Mouse (Mus musculus) hindbrain, embryonic 16.5 days (tissue): ENCODE measurements around the gene Adcy4. TPM values are rescaled to one million over a fixed set of nuclear protein-coding genes. Genes with fewer than 3 reads are reported as not detected.
A peak's percentile ranks its signal among the peaks of the same experiment; 100 is the strongest.

Experiments
- ATAC-seq: fragments of 200-750 bp; cut with Nextera tagmentation; 2 replicates; pipeline ENCODE4 v1.8.0; 2017; ENCODE audit warnings: moderate TSS enrichment, moderate library complexity
- H3K27ac ChIP-seq: fragments of 300-500 bp; sonication (generic); 2 replicates; pipeline ENCODE4 v1.5.1; 2014; ENCODE audit warnings: low read depth, mild to moderate bottlenecking, control low read depth, low read length, moderate library complexity
- H3K27me3 ChIP-seq: fragments of 300-500 bp; sonication (generic); replicated peaks from 2 replicates; pipeline ENCODE4 v1.6.1; 2014; ENCODE audit warnings: low read length; ENCODE audit not compliant: control insufficient read depth, insufficient read depth
- H3K36me3 ChIP-seq: fragments of 300-500 bp; sonication (generic); 2 replicates; pipeline ENCODE4 v1.6.1; 2014; ENCODE audit warnings: mild to moderate bottlenecking, low read length, moderate library complexity, mixed read lengths; ENCODE audit not compliant: control insufficient read depth, insufficient read depth
- H3K4me1 ChIP-seq: fragments of 300-500 bp; sonication (generic); 2 replicates; pipeline ENCODE4 v1.6.1; 2014; ENCODE audit warnings: low read depth, low read length; ENCODE audit not compliant: control insufficient read depth, insufficient read depth
- H3K4me2 ChIP-seq: fragments of 300-500 bp; sonication (generic); 2 replicates; pipeline ENCODE4 v1.6.1; 2014; ENCODE audit warnings: mild to moderate bottlenecking, low read length, control low read depth, moderate library complexity
- H3K4me3 ChIP-seq: fragments of 300-500 bp; sonication (generic); 2 replicates; pipeline ENCODE4 v1.5.1; 2014; ENCODE audit warnings: mild to moderate bottlenecking, low read length, control low read depth, moderate library complexity
- H3K9ac ChIP-seq: fragments of 300-500 bp; sonication (generic); 2 replicates; pipeline ENCODE4 v1.6.1; 2014; ENCODE audit warnings: low read depth, mild to moderate bottlenecking, control low read depth, low read length, moderate library complexity
- H3K9me3 ChIP-seq: fragments of 300-500 bp; sonication (generic); 2 replicates; pipeline ENCODE4 v1.6.1; 2014; ENCODE audit warnings: mild to moderate bottlenecking, low read length, moderate library complexity; ENCODE audit not compliant: control insufficient read depth
- WGBS: fragments of 180-500 bp; shearing (Covaris S2); extraction: QIAGEN DNeasy Blood & Tissue Kit; methylation state at CpG from one replicate; pipeline ENCODE4 v1.1.7; 2014; 5-methylcytosine and 5-hydroxymethylcytosine counted together
- polyA plus RNA-seq: library from polyadenylated mRNA; unstranded; fragments of >200 nt; fragmentation: Nextera tagmentation; extraction: Ambion mirVana; gene quantifications from 2 replicates; pipeline ENCODE4 v1.2.1, GENCODE M21; 2015

Adcy4 gene
- polyA plus RNA-seq, 1 experiment from 2014 or later: 3.5 TPM

- H3K27ac ChIP-seq: peak overlapping the region; percentile 71
- H3K4me3 ChIP-seq: no peak overlapping the region
- no peaks in the 10 kb centered on the region for H3K27me3 ChIP-seq
- 65% methylated on average over 7 of the region's 7 CpGs for WGBS
- ATAC-seq: peak; percentile 92
- H3K4me1 ChIP-seq: peaks cover 3% of the 10 kb centered on the region
- H3K9me3 ChIP-seq: no peaks in the 10 kb centered on the region
- no peak overlapping the region for H3K9ac ChIP-seq
- no peak overlapping the region; the same call in 1 of the 2 replicates for H3K4me2 ChIP-seq
- H3K36me3 ChIP-seq: no peaks in the 10 kb centered on the region
These were observed 53.3 kb downstream of the Adcy4 start for GRCm38 (mm10) chr14:55730531-55731032.

DNA sequence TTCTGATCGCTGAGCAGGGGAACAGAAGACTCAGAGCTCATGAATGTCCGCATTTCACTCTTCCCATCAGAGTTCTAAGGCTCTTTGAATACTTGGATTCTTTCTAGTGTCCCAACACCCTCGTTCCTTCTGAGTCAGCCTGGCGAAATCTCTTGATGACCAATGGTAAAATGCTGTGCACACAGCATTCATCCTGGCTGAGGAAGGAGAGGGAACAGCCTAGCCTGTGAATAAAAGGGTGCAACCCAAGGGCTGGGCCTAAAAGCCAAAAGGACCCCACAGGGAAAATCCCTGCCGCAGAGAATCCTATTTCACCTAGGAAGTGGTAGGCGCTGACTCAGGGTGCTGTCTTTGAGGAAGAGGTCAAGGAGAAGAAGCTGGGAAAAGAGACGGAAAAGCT lies 53.8 kb downstream of the Adcy4 start:
- peak; percentile 55; the same call in 1 of the 2 replicates for ATAC-seq
- 59% methylated on average over 7 of the region's 7 CpGs for whole genome bisulfite sequencing
- Histone ChIP-seq H3K27me3 (no peaks in the 10 kb centered on the region), H3K4me3 (no peak overlapping the region), H3K4me2 (no peak overlapping the region), H3K27ac (peak overlapping the region; percentile 71), H3K4me1 (peaks cover 3% of the 10 kb centered on the region), H3K9me3 (no peaks in the 10 kb centered on the region), H3K9ac (no peak overlapping the region), H3K36me3 (no peaks in the 10 kb centered on the region)

DNA sequence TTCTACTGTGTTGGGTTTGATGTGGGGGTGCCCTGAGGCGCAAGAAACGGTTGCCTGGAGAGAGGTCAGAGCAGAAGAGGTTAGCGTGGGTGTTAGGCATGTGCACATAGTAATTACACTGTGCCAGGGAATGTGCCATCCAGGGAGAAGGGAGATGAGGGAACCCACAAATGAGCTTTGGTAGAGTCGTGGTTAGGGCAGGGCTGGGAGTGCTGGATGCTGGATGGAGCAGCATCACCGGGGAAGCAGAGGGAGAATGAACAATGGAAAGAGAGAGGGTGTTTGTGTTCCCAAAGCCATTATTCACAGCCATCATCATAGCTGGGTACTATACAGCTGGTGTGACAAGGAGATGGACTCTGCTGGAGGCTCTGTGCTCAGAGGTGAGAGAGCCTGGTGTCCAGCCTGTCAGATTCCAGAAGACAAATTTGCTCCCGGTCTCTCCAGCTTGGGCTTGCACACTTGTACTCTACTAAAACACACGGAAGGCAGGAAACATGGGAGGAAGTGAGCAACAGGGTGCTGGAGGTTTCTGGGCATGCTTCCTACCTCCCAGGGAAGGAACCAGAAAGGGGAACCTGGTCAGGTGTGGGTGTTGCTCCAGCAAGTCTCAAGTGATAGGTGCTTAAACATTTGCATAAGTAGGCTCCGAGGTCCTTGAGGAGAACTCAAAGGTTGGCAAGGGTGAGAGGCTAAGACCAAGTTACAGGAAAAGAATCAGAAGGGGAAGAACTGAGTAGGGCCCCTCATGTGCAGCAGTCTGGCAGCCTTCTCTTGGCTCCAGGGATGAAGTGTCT lies 55.8 kb downstream of the Adcy4 start:
- ATAC-seq: no peak
- WGBS: 69% methylated on average over 8 of the region's 8 CpGs
- H3K4me2 ChIP-seq: no peak overlapping the region

GRCm38 (mm10) chr14:55726261-55726660 lies 57.6 kb downstream of the Adcy4 start:
- no peak overlapping the region for H3K9ac ChIP-seq
- H3K4me1 ChIP-seq: peaks cover 8% of the 10 kb centered on the region
- H3K27me3 ChIP-seq: no peaks in the 10 kb centered on the region
- no peak overlapping the region for H3K27ac ChIP-seq
- no peak for ATAC-seq
- H3K4me3 ChIP-seq: no peak overlapping the region
- H3K36me3 ChIP-seq: no peaks in the 10 kb centered on the region
- H3K4me2 ChIP-seq: no peak overlapping the region
- no peaks in the 10 kb centered on the region for H3K9me3 ChIP-seq

More for the DNA sequence above, 55.8 kb downstream of the Adcy4 start:
- Histone ChIP-seq H3K27me3 (no peaks in the 10 kb centered on the region), H3K4me3 (no peak overlapping the region), H3K4me1 (peaks cover 3% of the 10 kb centered on the region), H3K9ac (no peak overlapping the region), H3K27ac (no peak overlapping the region), H3K9me3 (no peaks in the 10 kb centered on the region), H3K36me3 (no peaks in the 10 kb centered on the region)

DNA sequence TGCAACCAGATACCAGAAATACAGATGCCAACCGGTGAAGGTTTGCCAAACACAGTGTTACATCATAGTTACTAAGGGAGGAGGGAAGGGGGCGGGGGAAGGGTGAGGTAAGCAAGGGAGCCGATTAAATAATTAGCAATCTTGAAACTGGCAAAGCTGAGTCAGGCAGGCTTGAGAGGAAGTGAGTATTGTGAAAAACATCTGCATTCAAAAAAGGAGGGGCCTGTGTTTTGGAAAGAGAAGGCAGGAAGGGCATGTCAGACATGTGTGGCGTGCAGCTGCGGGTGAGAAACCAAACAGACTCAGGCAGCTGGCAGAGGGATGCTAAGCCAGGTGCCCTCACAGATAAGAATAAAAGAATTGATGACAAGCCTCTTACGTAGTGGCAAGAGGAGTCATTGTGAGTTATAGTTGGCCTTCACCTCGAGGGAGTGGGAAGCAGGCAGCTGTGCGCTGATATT lies 59.5 kb downstream of the Adcy4 start:
- no peaks in the 10 kb centered on the region for H3K9me3 ChIP-seq
- ATAC-seq: no peak
- no peak overlapping the region for H3K9ac ChIP-seq
- H3K4me2 ChIP-seq: no peak overlapping the region
- H3K4me1 ChIP-seq: peaks cover 8% of the 10 kb centered on the region
- no peak overlapping the region for H3K27ac ChIP-seq
- 67% methylated on average over 8 of the region's 8 CpGs for WGBS
- no peak overlapping the region for H3K4me3 ChIP-seq
- no peaks in the 10 kb centered on the region for H3K36me3 ChIP-seq
- H3K27me3 ChIP-seq: no peaks in the 10 kb centered on the region

DNA sequence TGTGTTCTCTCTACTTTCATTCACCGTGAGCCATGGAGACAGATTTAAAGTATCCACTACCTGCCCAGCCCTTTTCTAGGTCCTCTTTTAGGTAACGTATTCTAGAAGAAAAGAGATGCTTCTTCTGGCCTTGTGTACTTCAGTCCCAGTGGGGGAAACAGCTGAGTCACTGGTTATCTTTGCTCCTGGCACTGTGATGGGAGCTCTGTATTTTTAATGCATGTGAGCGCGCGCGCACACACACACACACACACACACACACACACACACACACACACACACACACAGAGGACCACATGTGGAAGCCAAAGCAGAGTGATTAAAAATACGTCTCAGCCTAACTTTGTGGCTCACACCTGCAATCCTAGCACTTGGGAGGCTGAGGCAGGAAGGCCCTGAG lies 60.5 kb downstream of the Adcy4 start:
- WGBS: 93% methylated on average over 7 of the region's 7 CpGs
- no peak for ATAC-seq
- H3K9ac ChIP-seq: no peak overlapping the region
- H3K4me2 ChIP-seq: no peak overlapping the region
- H3K27me3 ChIP-seq: no peaks in the 10 kb centered on the region
- H3K4me1 ChIP-seq: peaks cover 8% of the 10 kb centered on the region
- H3K27ac ChIP-seq: no peak overlapping the region
- H3K36me3 ChIP-seq: peaks cover 2% of the 10 kb centered on the region; the same call in 1 of the 2 replicates
- no peaks in the 10 kb centered on the region for H3K9me3 ChIP-seq
- H3K4me3 ChIP-seq: no peak overlapping the region

- 45% methylated on average over 8 of the region's 8 CpGs for WGBS
- Histone ChIP-seq H3K9me3 (no peaks in the 10 kb centered on the region), H3K4me2 (peak overlapping the region; percentile 55), H3K4me3 (peak overlapping the region; percentile 73), H3K27me3 (no peaks in the 10 kb centered on the region), H3K4me1 (peaks cover 8% of the 10 kb centered on the region), H3K27ac (no peak overlapping the region), H3K36me3 (peaks cover 4% of the 10 kb centered on the region), H3K9ac (peak overlapping the region; percentile 78)
- peak; percentile 7 for ATAC-seq
These were observed 61.4 kb downstream of the Adcy4 start for GRCm38 (mm10) chr14:55722438-55722945.

GRCm38 (mm10) chr14:55721700-55722437 lies 62.0 kb downstream of the Adcy4 start, which contains the start of gene Rabggta:
Gene Rabggta (minus strand): TSS chr14:55722263.
- Histone ChIP-seq H3K4me3 (peak within 1 kb of the TSS; percentile 73), H3K9ac (peak within 1 kb of the TSS; percentile 78), H3K4me1 (peaks cover 8% of the 10 kb centered on the region), H3K9me3 (no peaks in the 10 kb centered on the region), H3K27me3 (no peaks in the 10 kb centered on the region), H3K27ac (peak within 1 kb of the TSS; percentile 84), H3K4me2 (peak within 1 kb of the TSS; percentile 55), H3K36me3 (peaks cover 9% of the 10 kb centered on the region)
- under 1% methylated on average over 50 of the region's 50 CpGs for WGBS
- ATAC-seq: peak; percentile 98

GRCm38 (mm10) chr14:55721076-55721475 lies 62.8 kb downstream of the Adcy4 start:
- 77% methylated on average over 6 of the region's 6 CpGs for WGBS
- peaks cover 9% of the 10 kb centered on the region for H3K36me3 ChIP-seq
- no peaks in the 10 kb centered on the region for H3K27me3 ChIP-seq
- peak overlapping the region; percentile 78 for H3K9ac ChIP-seq
- peak overlapping the region; percentile 55 for H3K4me2 ChIP-seq
- no peak overlapping the region for H3K27ac ChIP-seq
- H3K4me1 ChIP-seq: peaks cover 8% of the 10 kb centered on the region
- ATAC-seq: no peak
- H3K9me3 ChIP-seq: no peaks in the 10 kb centered on the region
- peak overlapping the region; percentile 73 for H3K4me3 ChIP-seq
